Mouse (Mus musculus) lung, embryonic 16.5 days (tissue): ENCODE measurements around the gene Csf1. TPM values are rescaled to one million over a fixed set of nuclear protein-coding genes. Genes with fewer than 3 reads are reported as not detected.
A peak's percentile ranks its signal among the peaks of the same experiment; 100 is the strongest.

Source experiments
- ATAC-seq: fragments of 200-750 bp; cut with Nextera tagmentation; 2 replicates; pipeline ENCODE4 v1.8.0; 2017; ENCODE audit warnings: low read depth, mild to moderate bottlenecking, moderate library complexity
- H3K27ac ChIP-seq: fragments of 300-500 bp; sonication (generic); 2 replicates; pipeline ENCODE4 v1.5.1; 2014; ENCODE audit warnings: mild to moderate bottlenecking, control low read depth, low read length
- H3K27me3 ChIP-seq: fragments of 300-500 bp; sonication (generic); 2 replicates; pipeline ENCODE4 v1.6.1; 2014; ENCODE audit warnings: low read depth, low read length, mixed read lengths; ENCODE audit not compliant: control insufficient read depth, insufficient read depth
- H3K36me3 ChIP-seq: fragments of 300-500 bp; sonication (generic); 2 replicates; pipeline ENCODE4 v1.6.1; 2014; ENCODE audit warnings: low read length; ENCODE audit not compliant: control insufficient read depth, insufficient read depth
- H3K4me1 ChIP-seq: fragments of 300-500 bp; sonication (generic); replicated peaks from 2 replicates; pipeline ENCODE4 v1.6.1; 2014; ENCODE audit warnings: low read length, mixed read lengths; ENCODE audit not compliant: control insufficient read depth, insufficient read depth
- H3K4me2 ChIP-seq: fragments of 300-500 bp; sonication (generic); 2 replicates; pipeline ENCODE4 v1.6.1; 2014; ENCODE audit warnings: low read depth, low read length, control low read depth
- H3K4me3 ChIP-seq: fragments of 300-500 bp; sonication (generic); 2 replicates; pipeline ENCODE4 v1.5.1; 2014; ENCODE audit warnings: mild to moderate bottlenecking, low read length, control low read depth
- H3K9ac ChIP-seq: fragments of 300-500 bp; sonication (generic); 2 replicates; pipeline ENCODE4 v1.6.1; 2014; ENCODE audit warnings: low read length, control low read depth
- H3K9me3 ChIP-seq: fragments of 300-500 bp; sonication (generic); 2 replicates; pipeline ENCODE4 v1.6.1; 2016; ENCODE audit warnings: low read length; ENCODE audit not compliant: control insufficient read depth
- WGBS: fragments of 180-500 bp; shearing (Covaris S2); extraction: QIAGEN DNeasy Blood & Tissue Kit; methylation state at CpG from one replicate; pipeline ENCODE4 v1.1.7; 2014; 5-methylcytosine and 5-hydroxymethylcytosine counted together
- polyA plus RNA-seq: library from polyadenylated mRNA; unstranded; fragments of >200 nt; fragmentation: Nextera tagmentation; extraction: Ambion mirVana; gene quantifications from 2 replicates; pipeline ENCODE4 v1.2.1, GENCODE M21; 2015

Csf1 gene
- polyA plus RNA-seq, 1 experiment from 2014 or later = 9.8 TPM

- no peak overlapping the region for H3K4me2 ChIP-seq
- ATAC-seq = no peak
- no peaks in the 10 kb centered on the region for H3K27me3 ChIP-seq
- H3K9me3 ChIP-seq = no peaks in the 10 kb centered on the region
- 84% methylated on average over 3 of the region's 3 CpGs for WGBS
- no peak overlapping the region for H3K9ac ChIP-seq
- no peak overlapping the region for H3K27ac ChIP-seq
- H3K4me3 ChIP-seq = no peak overlapping the region
- no peaks in the 10 kb centered on the region for H3K36me3 ChIP-seq
- H3K4me1 ChIP-seq = peaks cover 19% of the 10 kb centered on the region
These were observed 34.6 kb upstream of the Csf1 start for GRCm38 (mm10) chr3:107794890-107795289.

GRCm38 (mm10) chr3:107793300-107794201, 33.3 kb upstream of the Csf1 start:
- peak overlapping the region; percentile 34 for H3K4me2 ChIP-seq
- H3K27me3 ChIP-seq = no peaks in the 10 kb centered on the region
- H3K36me3 ChIP-seq = no peaks in the 10 kb centered on the region
- ATAC-seq = peak; percentile 94
- H3K4me3 ChIP-seq = peak overlapping the region; percentile 3; the same call in 1 of the 2 replicates
- peak overlapping the region; percentile 54; the same call in 1 of the 2 replicates for H3K9ac ChIP-seq
- H3K4me1 ChIP-seq = peaks cover 19% of the 10 kb centered on the region
- WGBS = 12% methylated on average over 10 of the region's 10 CpGs
- no peaks in the 10 kb centered on the region for H3K9me3 ChIP-seq
- H3K27ac ChIP-seq = peak overlapping the region; percentile 93

GRCm38 (mm10) chr3:107792736-107793135, 32.5 kb upstream of the Csf1 start:
- peak overlapping the region; percentile 93 for H3K27ac ChIP-seq
- H3K4me2 ChIP-seq = no peak overlapping the region
- no peaks in the 10 kb centered on the region for H3K9me3 ChIP-seq
- 66% methylated on average over 5 of the region's 5 CpGs for WGBS
- no peak overlapping the region for H3K9ac ChIP-seq
- no peak for ATAC-seq
- H3K4me3 ChIP-seq = no peak overlapping the region
- no peaks in the 10 kb centered on the region for H3K27me3 ChIP-seq
- peaks cover 24% of the 10 kb centered on the region for H3K4me1 ChIP-seq
- H3K36me3 ChIP-seq = no peaks in the 10 kb centered on the region

GRCm38 (mm10) chr3:107790766-107791303, 30.6 kb upstream of the Csf1 start:
- 80% methylated on average over 11 of the region's 11 CpGs for WGBS
- no peaks in the 10 kb centered on the region for H3K27me3 ChIP-seq
- H3K36me3 ChIP-seq = no peaks in the 10 kb centered on the region
- peaks cover 28% of the 10 kb centered on the region for H3K4me1 ChIP-seq
- H3K4me2 ChIP-seq = no peak overlapping the region
- H3K4me3 ChIP-seq = no peak overlapping the region
- H3K9me3 ChIP-seq = no peaks in the 10 kb centered on the region
- H3K9ac ChIP-seq = no peak overlapping the region
- no peak for ATAC-seq
- H3K27ac ChIP-seq = no peak overlapping the region

- Histone ChIP-seq H3K27ac (no peak overlapping the region), H3K4me1 (peaks cover 28% of the 10 kb centered on the region), H3K4me3 (no peak overlapping the region), H3K27me3 (no peaks in the 10 kb centered on the region), H3K9me3 (no peaks in the 10 kb centered on the region), H3K9ac (no peak overlapping the region), H3K4me2 (no peak overlapping the region), H3K36me3 (no peaks in the 10 kb centered on the region)
- no peak for ATAC-seq
- 77% methylated on average over 3 of the region's 3 CpGs for WGBS
These were observed 30.0 kb upstream of the Csf1 start for GRCm38 (mm10) chr3:107790227-107790626.

GRCm38 (mm10) chr3:107788885-107789284, 28.6 kb upstream of the Csf1 start:
- ATAC-seq = no peak
- peaks cover 25% of the 10 kb centered on the region for H3K4me1 ChIP-seq

GRCm38 (mm10) chr3:107787613-107788501, 27.6 kb upstream of the Csf1 start:
- H3K4me3 ChIP-seq = no peak overlapping the region
- no peaks in the 10 kb centered on the region for H3K9me3 ChIP-seq
- ATAC-seq = peak; percentile 50
- 57% methylated on average over 15 of the region's 15 CpGs for WGBS
- H3K9ac ChIP-seq = no peak overlapping the region
- H3K27me3 ChIP-seq = no peaks in the 10 kb centered on the region
- no peaks in the 10 kb centered on the region for H3K36me3 ChIP-seq
- H3K27ac ChIP-seq = 0 out of 2 replicates have a peak overlapping the region, but pooled peaks have one; percentile 1
- no peak overlapping the region for H3K4me2 ChIP-seq
- peaks cover 16% of the 10 kb centered on the region for H3K4me1 ChIP-seq

More at GRCm38 (mm10) chr3:107788885-107789284, 28.6 kb upstream of the Csf1 start:
- WGBS = 73% methylated on average over 3 of the region's 3 CpGs
- H3K27ac ChIP-seq = no peak overlapping the region
- no peaks in the 10 kb centered on the region for H3K9me3 ChIP-seq
- no peaks in the 10 kb centered on the region for H3K27me3 ChIP-seq
- H3K4me2 ChIP-seq = no peak overlapping the region
- H3K4me3 ChIP-seq = no peak overlapping the region
- H3K9ac ChIP-seq = no peak overlapping the region
- no peaks in the 10 kb centered on the region for H3K36me3 ChIP-seq

- 36% methylated on average over 11 of the region's 11 CpGs for WGBS
- Histone ChIP-seq H3K27ac (0 out of 2 replicates have a peak overlapping the region, but pooled peaks have one; percentile 1), H3K27me3 (no peaks in the 10 kb centered on the region), H3K4me2 (no peak overlapping the region), H3K9me3 (no peaks in the 10 kb centered on the region), H3K9ac (no peak overlapping the region), H3K36me3 (no peaks in the 10 kb centered on the region), H3K4me1 (peaks cover 13% of the 10 kb centered on the region), H3K4me3 (no peak overlapping the region)
- peak; percentile 42 for ATAC-seq
These were observed 26.8 kb upstream of the Csf1 start for GRCm38 (mm10) chr3:107786980-107787612.
